Mouse (Mus musculus) limb, embryonic 11.5 days (tissue): ENCODE data around the gene Arsg. TPM values are rescaled to one million over a fixed set of nuclear protein-coding genes. Genes with fewer than 3 reads are reported as not detected.

Experiments used
- ATAC-seq: fragments of 200-750 bp; cut with Nextera tagmentation; 2 replicates; pipeline ENCODE4 v1.8.0; 2017; ENCODE audit warnings: low read depth; ENCODE audit not compliant: insufficient number of reproducible peaks, low FRiP score, low TSS enrichment
- DNase-seq: peaks from one replicate; pipeline ENCODE4 v3.0.0-alpha.2; 2015; ENCODE audit warnings: low spot score
- H3K27ac ChIP-seq: fragments of 300-500 bp; sonication (generic); replicated peaks from 2 replicates; pipeline ENCODE4 v1.5.1; 2014; ENCODE audit warnings: low read depth, mild to moderate bottlenecking, low read length
- H3K27me3 ChIP-seq: fragments of 300-500 bp; sonication (generic); 2 replicates; pipeline ENCODE4 v1.6.1; 2014; ENCODE audit warnings: mild to moderate bottlenecking, low read length, mixed read lengths; ENCODE audit not compliant: control insufficient read depth, insufficient read depth
- H3K36me3 ChIP-seq: fragments of 300-500 bp; sonication (generic); 2 replicates; pipeline ENCODE4 v1.6.1; 2014; ENCODE audit warnings: mild to moderate bottlenecking, low read length, moderate library complexity, mixed read lengths; ENCODE audit not compliant: control insufficient read depth, insufficient read depth
- H3K4me1 ChIP-seq: fragments of 300-500 bp; sonication (generic); 2 replicates; pipeline ENCODE4 v1.6.1; 2014; ENCODE audit warnings: low read length, mixed read lengths; ENCODE audit not compliant: control insufficient read depth, insufficient read depth
- H3K4me2 ChIP-seq: fragments of 300-500 bp; sonication (generic); 2 replicates; pipeline ENCODE4 v1.6.1; 2014; ENCODE audit warnings: low read depth, mild to moderate bottlenecking, moderate library complexity; ENCODE audit not compliant: severe bottlenecking
- H3K4me3 ChIP-seq: fragments of 300-500 bp; sonication (generic); 2 replicates; pipeline ENCODE4 v1.5.1; 2014; ENCODE audit warnings: low read depth, low read length
- H3K9ac ChIP-seq: fragments of 300-500 bp; sonication (generic); 2 replicates; pipeline ENCODE4 v1.6.1; 2014; ENCODE audit warnings: mild to moderate bottlenecking, low read length
- H3K9me3 ChIP-seq: fragments of 300-500 bp; sonication (generic); 2 replicates; pipeline ENCODE4 v1.6.1; 2016; ENCODE audit warnings: low read length; ENCODE audit not compliant: control insufficient read depth
- WGBS: fragments of 180-500 bp; shearing (Covaris S2); extraction: QIAGEN DNeasy Blood & Tissue Kit; methylation state at CpG from one replicate; pipeline ENCODE4 v1.1.7; 2014; 5-methylcytosine and 5-hydroxymethylcytosine counted together
- polyA plus RNA-seq: library from polyadenylated mRNA; unstranded; fragments of >200 nt; fragmentation: Nextera tagmentation; extraction: Ambion mirVana; gene quantifications from 2 replicates; pipeline ENCODE4 v1.2.1, GENCODE M21; 2014

The Arsg gene
- polyA plus RNA-seq, 1 experiment from 2014 or later, result 1.6 TPM

GRCm38 (mm10) chr11:109564466-109565214 is 91.5 kb downstream of the Arsg start:
- Histone ChIP-seq H3K36me3 (no peaks in the 10 kb centered on the region), H3K9ac (no peak overlapping the region), H3K4me3 (no peak overlapping the region)

GRCm38 (mm10) chr11:109569007-109569618 is 95.9 kb downstream of the Arsg start:
- H3K9ac ChIP-seq, result no peak overlapping the region
- 75% methylated on average over 12 of the region's 12 CpGs for WGBS
- H3K4me1 ChIP-seq, result no peaks in the 10 kb centered on the region
- no peaks in the 10 kb centered on the region for H3K27me3 ChIP-seq
- no peak overlapping the region for H3K27ac ChIP-seq
- H3K9me3 ChIP-seq, result no peaks in the 10 kb centered on the region
- DNase-seq (no peak), ATAC-seq (no peak)
- no peak overlapping the region for H3K4me3 ChIP-seq
- H3K4me2 ChIP-seq, result no peak overlapping the region
- H3K36me3 ChIP-seq, result no peaks in the 10 kb centered on the region

More at GRCm38 (mm10) chr11:109564466-109565214, 91.5 kb downstream of the Arsg start:
- 85% methylated on average over 15 of the region's 15 CpGs for WGBS
- DNase-seq, result no peak
- Histone ChIP-seq H3K27me3 (no peaks in the 10 kb centered on the region), H3K27ac (no peak overlapping the region), H3K9me3 (no peaks in the 10 kb centered on the region), H3K4me2 (no peak overlapping the region), H3K4me1 (no peaks in the 10 kb centered on the region)
- no peak for ATAC-seq

GRCm38 (mm10) chr11:109569809-109570208 is 96.6 kb downstream of the Arsg start:
- no peak overlapping the region for H3K4me3 ChIP-seq
- H3K27ac ChIP-seq, result no peak overlapping the region
- H3K9me3 ChIP-seq, result no peaks in the 10 kb centered on the region
- no peaks in the 10 kb centered on the region for H3K36me3 ChIP-seq
- no peaks in the 10 kb centered on the region for H3K27me3 ChIP-seq
- no peak overlapping the region for H3K9ac ChIP-seq
- WGBS, result 71% methylated on average over 7 of the region's 7 CpGs
- H3K4me2 ChIP-seq, result no peak overlapping the region
- no peaks in the 10 kb centered on the region for H3K4me1 ChIP-seq
- no peak for DNase-seq
- ATAC-seq, result no peak

GRCm38 (mm10) chr11:109572051-109572450 is 98.9 kb downstream of the Arsg start:
- peaks cover 3% of the 10 kb centered on the region; the same call in 1 of the 2 replicates for H3K36me3 ChIP-seq
- ATAC-seq, result no peak
- 86% methylated on average over 11 of the region's 11 CpGs for WGBS
- H3K27ac ChIP-seq, result no peak overlapping the region
- no peak overlapping the region for H3K9ac ChIP-seq
- H3K4me2 ChIP-seq, result no peak overlapping the region
- no peaks in the 10 kb centered on the region for H3K9me3 ChIP-seq
- DNase-seq, result no peak
- no peak overlapping the region for H3K4me3 ChIP-seq
- H3K27me3 ChIP-seq, result no peaks in the 10 kb centered on the region
- H3K4me1 ChIP-seq, result no peaks in the 10 kb centered on the region

- Histone ChIP-seq H3K4me1 (no peaks in the 10 kb centered on the region), H3K27me3 (no peaks in the 10 kb centered on the region), H3K9ac (no peak overlapping the region), H3K36me3 (peaks cover 6% of the 10 kb centered on the region; the same call in 1 of the 2 replicates), H3K4me3 (no peak overlapping the region), H3K27ac (no peak overlapping the region), H3K9me3 (no peaks in the 10 kb centered on the region), H3K4me2 (no peak overlapping the region)
- 96% methylated on average over 2 of the region's 2 CpGs for WGBS
- DNase-seq (no peak), ATAC-seq (no peak)
These were observed 101.4 kb downstream of the Arsg start for GRCm38 (mm10) chr11:109574604-109575003.

GRCm38 (mm10) chr11:109575832-109576231 is 102.7 kb downstream of the Arsg start:
- WGBS, result 92% methylated on average over 6 of the region's 6 CpGs
- DNase-seq, result no peak
- Histone ChIP-seq H3K9me3 (no peaks in the 10 kb centered on the region), H3K4me2 (no peak overlapping the region), H3K27ac (no peak overlapping the region), H3K4me3 (no peak overlapping the region), H3K9ac (no peak overlapping the region), H3K36me3 (peaks cover 7% of the 10 kb centered on the region; the same call in 1 of the 2 replicates), H3K27me3 (no peaks in the 10 kb centered on the region), H3K4me1 (no peaks in the 10 kb centered on the region)
- ATAC-seq, result no peak

GRCm38 (mm10) chr11:109578536-109578935 is 105.4 kb downstream of the Arsg start:
- H3K4me2 ChIP-seq, result no peak overlapping the region
- no peaks in the 10 kb centered on the region for H3K27me3 ChIP-seq
- no peak for DNase-seq
- no peak overlapping the region for H3K9ac ChIP-seq
- no peaks in the 10 kb centered on the region for H3K4me1 ChIP-seq
- peaks cover 12% of the 10 kb centered on the region; the same call in 1 of the 2 replicates for H3K36me3 ChIP-seq
- no peaks in the 10 kb centered on the region for H3K9me3 ChIP-seq
- no peak for ATAC-seq
- WGBS, result 88% methylated on average over 3 of the region's 3 CpGs
- no peak overlapping the region for H3K27ac ChIP-seq
- no peak overlapping the region for H3K4me3 ChIP-seq

GRCm38 (mm10) chr11:109579999-109580398 is 106.8 kb downstream of the Arsg start:
- Histone ChIP-seq H3K4me1 (no peaks in the 10 kb centered on the region), H3K4me3 (no peak overlapping the region), H3K36me3 (peaks cover 12% of the 10 kb centered on the region; the same call in 1 of the 2 replicates), H3K4me2 (no peak overlapping the region), H3K9me3 (no peaks in the 10 kb centered on the region), H3K27me3 (no peaks in the 10 kb centered on the region), H3K27ac (no peak overlapping the region), H3K9ac (no peak overlapping the region)
- DNase-seq (no peak), ATAC-seq (no peak)
- WGBS, result 89% methylated on average over 9 of the region's 9 CpGs
